Mouse (Mus musculus): ENCODE measurements around the gene Insig2. TPM values are rescaled to one million over a fixed set of nuclear protein-coding genes. Genes with fewer than 3 reads are reported as not detected.

The Insig2 gene
- polyA plus RNA-seq, 1 experiment from 2014 or later: 49.5 TPM

DNA sequence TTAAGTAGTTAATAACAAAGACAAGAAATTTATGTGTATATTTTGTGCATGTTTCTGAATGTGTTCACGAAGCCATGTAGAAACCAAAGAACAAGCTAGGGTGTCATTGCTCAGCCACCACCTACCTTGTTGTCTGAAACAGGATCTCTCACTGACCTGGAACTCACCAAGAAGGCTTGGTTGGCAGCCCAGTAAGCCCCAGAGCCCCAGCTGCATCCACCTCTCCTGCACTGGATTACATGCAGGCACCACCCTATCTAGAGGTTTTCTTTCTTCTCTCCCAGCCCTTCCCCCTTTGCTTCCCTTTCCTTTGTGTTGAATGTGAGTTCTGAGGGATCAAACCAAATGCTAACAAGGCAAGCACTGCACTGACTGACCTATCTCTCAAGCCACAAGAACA is 19.2 kb downstream of the Insig2 start:
- Histone ChIP-seq H3K36me3 (peaks cover 23% of the 10 kb centered on the region), H3K4me2 (no peak overlapping the region), H3K4me3 (no peak overlapping the region), H3K9me3 (no peaks in the 10 kb centered on the region), H3K27me3 (no peaks in the 10 kb centered on the region), H3K4me1 (replicated peaks) (peaks cover 8% of the 10 kb centered on the region; the same call in 1 of the 2 replicates), H3K27ac (no peak overlapping the region), H3K9ac (no peak overlapping the region)
- 91% methylated on average over 1 of the region's 1 CpGs for WGBS
- no peak for ATAC-seq (ENCODE audit: low FRiP score)

GRCm38 (mm10) chr1:121312326-121312725 is 20.1 kb downstream of the Insig2 start:
- peaks cover 23% of the 10 kb centered on the region for H3K36me3 ChIP-seq
- peaks cover 8% of the 10 kb centered on the region; the same call in 1 of the 2 replicates for H3K4me1 ChIP-seq (replicated peaks)
- no peak overlapping the region for H3K9ac ChIP-seq
- H3K9me3 ChIP-seq: no peaks in the 10 kb centered on the region
- H3K27me3 ChIP-seq: no peaks in the 10 kb centered on the region
- ATAC-seq (ENCODE audit: low FRiP score): no peak
- H3K4me2 ChIP-seq: no peak overlapping the region
- H3K27ac ChIP-seq: no peak overlapping the region
- WGBS: 94% methylated on average over 4 of the region's 4 CpGs
- H3K4me3 ChIP-seq: no peak overlapping the region

- Histone ChIP-seq H3K9me3 (no peaks in the 10 kb centered on the region), H3K9ac (no peak overlapping the region), H3K4me3 (no peak overlapping the region), H3K27me3 (no peaks in the 10 kb centered on the region), H3K4me2 (no peak overlapping the region), H3K27ac (no peak overlapping the region), H3K36me3 (peaks cover 15% of the 10 kb centered on the region), H3K4me1 (replicated peaks) (0 out of 2 replicates have a peak, but pooled peaks cover 3% of the 10 kb centered on the region)
- peak; percentile 46 for ATAC-seq (ENCODE audit: low FRiP score)
- 70% methylated on average over 5 of the region's 5 CpGs for WGBS
Measured at GRCm38 (mm10) chr1:121296717-121297255, 35.6 kb downstream of the Insig2 start.

- 0 out of 2 replicates have a peak, but pooled peaks cover 3% of the 10 kb centered on the region for H3K4me1 ChIP-seq (replicated peaks)
- H3K4me3 ChIP-seq: no peak overlapping the region
- H3K9me3 ChIP-seq: no peaks in the 10 kb centered on the region
- WGBS: 73% methylated on average over 3 of the region's 3 CpGs
- no peak overlapping the region for H3K4me2 ChIP-seq
- no peak for ATAC-seq (ENCODE audit: low FRiP score)
- no peak overlapping the region for H3K9ac ChIP-seq
- peaks cover 5% of the 10 kb centered on the region for H3K36me3 ChIP-seq
- H3K27me3 ChIP-seq: no peaks in the 10 kb centered on the region
- H3K27ac ChIP-seq: no peak overlapping the region
Measured at GRCm38 (mm10) chr1:121293571-121293970, 38.8 kb downstream of the Insig2 start.

GRCm38 (mm10) chr1:121290841-121291240 is 41.5 kb downstream of the Insig2 start:
- Histone ChIP-seq H3K9me3 (no peaks in the 10 kb centered on the region), H3K36me3 (peaks cover 5% of the 10 kb centered on the region)
- WGBS: 86% methylated on average over 10 of the region's 10 CpGs

DNA sequence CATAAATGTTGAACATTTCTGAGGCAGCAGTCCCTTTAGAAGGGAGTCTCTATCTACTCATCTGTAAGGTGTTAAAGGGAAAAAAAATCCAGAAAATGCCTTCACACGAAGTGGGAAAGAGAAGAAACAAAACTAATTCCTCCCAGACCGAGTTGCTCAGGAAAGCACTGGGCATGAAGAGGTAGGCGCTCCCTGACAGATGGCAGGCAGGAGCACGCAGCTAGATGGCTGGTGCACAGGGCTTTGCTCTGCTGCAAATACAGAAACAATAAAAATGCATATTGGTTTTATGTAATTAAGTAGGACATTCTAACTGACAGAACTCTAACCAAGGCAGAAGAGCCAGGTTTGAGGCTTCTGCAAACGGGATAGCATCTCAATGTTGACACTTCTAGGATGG is 42.0 kb downstream of the Insig2 start:
- 69% methylated on average over 5 of the region's 5 CpGs for WGBS
- no peak for ATAC-seq (ENCODE audit: low FRiP score)
- Histone ChIP-seq H3K27me3 (no peaks in the 10 kb centered on the region), H3K4me2 (no peak overlapping the region), H3K4me1 (replicated peaks) (no peaks in the 10 kb centered on the region), H3K9ac (no peak overlapping the region), H3K27ac (no peak overlapping the region), H3K9me3 (no peaks in the 10 kb centered on the region), H3K36me3 (peaks cover 2% of the 10 kb centered on the region), H3K4me3 (no peak overlapping the region)

More at GRCm38 (mm10) chr1:121290841-121291240, 41.5 kb downstream of the Insig2 start:
- no peak for ATAC-seq (ENCODE audit: low FRiP score)
- Histone ChIP-seq H3K27ac (no peak overlapping the region), H3K27me3 (no peaks in the 10 kb centered on the region), H3K4me1 (replicated peaks) (no peaks in the 10 kb centered on the region), H3K9ac (no peak overlapping the region), H3K4me3 (no peak overlapping the region), H3K4me2 (no peak overlapping the region)

GRCm38 (mm10) chr1:121284197-121284596 is 48.2 kb downstream of the Insig2 start:
- Histone ChIP-seq H3K4me2 (no peak overlapping the region), H3K36me3 (no peaks in the 10 kb centered on the region), H3K4me3 (no peak overlapping the region), H3K9ac (no peak overlapping the region), H3K27ac (no peak overlapping the region), H3K4me1 (replicated peaks) (no peaks in the 10 kb centered on the region), H3K27me3 (no peaks in the 10 kb centered on the region), H3K9me3 (no peaks in the 10 kb centered on the region)
- 94% methylated on average over 2 of the region's 2 CpGs for WGBS
- ATAC-seq (ENCODE audit: low FRiP score): no peak

DNA sequence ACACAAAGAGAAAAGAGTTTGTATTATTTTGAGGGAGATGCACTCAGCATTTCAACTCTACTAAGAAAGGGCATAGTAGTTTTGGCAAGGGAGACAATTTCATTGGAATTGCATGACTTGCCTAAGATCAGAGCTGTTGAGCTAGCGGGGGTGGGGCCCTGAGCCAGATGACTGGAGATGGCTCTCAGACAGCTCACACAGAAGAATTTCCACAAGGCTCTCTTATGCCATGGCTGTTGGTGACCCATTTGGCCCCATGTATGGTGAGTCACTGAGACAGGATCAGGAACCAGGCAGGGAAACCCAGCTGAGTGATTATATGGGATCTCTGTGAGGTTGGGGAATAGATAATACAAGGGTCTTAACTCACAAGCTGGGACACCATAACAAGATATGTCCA is 51.9 kb downstream of the Insig2 start:
- 79% methylated on average over 1 of the region's 1 CpGs for WGBS
- Histone ChIP-seq H3K4me3 (no peak overlapping the region), H3K9me3 (no peaks in the 10 kb centered on the region), H3K4me2 (no peak overlapping the region), H3K27me3 (no peaks in the 10 kb centered on the region), H3K36me3 (no peaks in the 10 kb centered on the region), H3K9ac (no peak overlapping the region), H3K27ac (no peak overlapping the region), H3K4me1 (replicated peaks) (no peaks in the 10 kb centered on the region; the same call in 1 of the 2 replicates)
- ATAC-seq (ENCODE audit: low FRiP score): no peak

GRCm38 (mm10) chr1:121278370-121278769 is 54.0 kb downstream of the Insig2 start:
- no peak overlapping the region for H3K27ac ChIP-seq
- no peaks in the 10 kb centered on the region for H3K9me3 ChIP-seq
- H3K4me1 ChIP-seq (replicated peaks): no peaks in the 10 kb centered on the region; the same call in 1 of the 2 replicates
- no peak for ATAC-seq (ENCODE audit: low FRiP score)
- no peak overlapping the region for H3K4me2 ChIP-seq
- H3K9ac ChIP-seq: no peak overlapping the region
- H3K4me3 ChIP-seq: no peak overlapping the region
- no peaks in the 10 kb centered on the region for H3K36me3 ChIP-seq
- WGBS: 79% methylated on average over 3 of the region's 3 CpGs
- H3K27me3 ChIP-seq: no peaks in the 10 kb centered on the region

GRCm38 (mm10) chr1:121277466-121277865 is 54.9 kb downstream of the Insig2 start:
- no peak overlapping the region for H3K9ac ChIP-seq
- no peak overlapping the region for H3K4me3 ChIP-seq
- no peaks in the 10 kb centered on the region for H3K9me3 ChIP-seq
- no peak for ATAC-seq (ENCODE audit: low FRiP score)
- no peaks in the 10 kb centered on the region for H3K27me3 ChIP-seq
- no peak overlapping the region for H3K27ac ChIP-seq
- no peaks in the 10 kb centered on the region for H3K36me3 ChIP-seq
- H3K4me2 ChIP-seq: no peak overlapping the region
- no peaks in the 10 kb centered on the region; the same call in 1 of the 2 replicates for H3K4me1 ChIP-seq (replicated peaks)
- 92% methylated on average over 4 of the region's 4 CpGs for whole genome bisulfite sequencing

DNA sequence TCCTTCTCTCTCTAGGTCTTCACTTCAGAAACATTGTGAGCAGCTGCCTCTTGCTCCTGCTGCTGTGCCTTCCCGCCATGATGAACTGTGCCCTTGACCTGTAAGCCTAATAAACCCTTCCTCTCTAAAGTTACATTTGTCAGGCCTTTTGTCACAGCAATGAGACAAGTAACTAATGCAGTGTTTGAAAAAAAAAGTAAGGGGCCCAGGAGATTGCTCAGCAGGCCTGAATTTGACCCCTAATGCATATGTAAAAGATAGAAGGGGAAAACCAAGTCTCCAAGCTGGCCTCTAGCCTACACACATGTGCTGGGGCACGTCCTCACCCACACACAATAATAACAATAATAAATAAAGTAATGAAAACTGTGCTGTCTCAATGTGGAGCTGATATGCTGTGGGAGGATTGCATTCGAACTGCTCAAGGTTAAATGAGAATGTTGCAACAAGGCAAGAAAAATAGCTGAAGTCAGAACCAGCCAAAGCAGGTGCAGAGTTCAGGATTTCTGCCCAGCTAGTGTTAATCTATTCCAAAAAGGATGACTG is 56.4 kb downstream of the Insig2 start:
- Histone ChIP-seq H3K4me1 (replicated peaks) (no peaks in the 10 kb centered on the region; the same call in 1 of the 2 replicates), H3K9me3 (peaks cover 3% of the 10 kb centered on the region; the same call in 1 of the 2 replicates), H3K4me3 (no peak overlapping the region), H3K27ac (no peak overlapping the region), H3K36me3 (no peaks in the 10 kb centered on the region), H3K27me3 (no peaks in the 10 kb centered on the region), H3K9ac (no peak overlapping the region), H3K4me2 (no peak overlapping the region)
- 67% methylated on average over 3 of the region's 3 CpGs for WGBS
- ATAC-seq (ENCODE audit: low FRiP score): no peak

GRCm38 (mm10) chr1:121260171-121260741 is 72.1 kb downstream of the Insig2 start:
- Histone ChIP-seq H3K4me2 (no peak overlapping the region), H3K36me3 (no peaks in the 10 kb centered on the region), H3K9ac (no peak overlapping the region), H3K9me3 (no peaks in the 10 kb centered on the region), H3K27ac (no peak overlapping the region), H3K4me3 (no peak overlapping the region), H3K27me3 (no peaks in the 10 kb centered on the region), H3K4me1 (replicated peaks) (no peaks in the 10 kb centered on the region)
- ATAC-seq (ENCODE audit: low FRiP score): no peak
- WGBS: 64% methylated on average over 9 of the region's 9 CpGs
